Mouse (Mus musculus) layer of hippocampus, adult 11-12 months (tissue): ENCODE measurements around the gene Col8a2.

Experiments
- DNase-seq: peaks from one replicate; pipeline ENCODE4 v3.0.0; 2022; ENCODE audit warnings: low spot score

The Col8a2 gene

GRCm38 (mm10) chr4:126301584-126302309, 15.2 kb downstream of the Col8a2 start:
- no peak for DNase-seq

GRCm38 (mm10) chr4:126303877-126304276, 17.3 kb downstream of the Col8a2 start:
- DNase-seq = no peak

- DNase-seq = no peak
Measured at GRCm38 (mm10) chr4:126305428-126305827, 18.8 kb downstream of the Col8a2 start.

GRCm38 (mm10) chr4:126306058-126306457, 19.5 kb downstream of the Col8a2 start:
- no peak for DNase-seq

GRCm38 (mm10) chr4:126306827-126307226, 20.2 kb downstream of the Col8a2 start:
- DNase-seq = no peak

- DNase-seq = no peak
Measured at GRCm38 (mm10) chr4:126309211-126309921, 22.8 kb downstream of the Col8a2 start.

- peak; percentile 95 for DNase-seq
Measured at GRCm38 (mm10) chr4:126309922-126310309, 23.3 kb downstream of the Col8a2 start.

- DNase-seq = no peak
Measured at GRCm38 (mm10) chr4:126310344-126310743, 23.8 kb downstream of the Col8a2 start.

GRCm38 (mm10) chr4:126311566-126312200, 25.1 kb downstream of the Col8a2 start:
- no peak for DNase-seq

GRCm38 (mm10) chr4:126313202-126313601, 26.6 kb downstream of the Col8a2 start:
- DNase-seq = no peak

GRCm38 (mm10) chr4:126314393-126314792, 27.8 kb downstream of the Col8a2 start:
- DNase-seq = no peak

- DNase-seq = peak; percentile 50
Measured at GRCm38 (mm10) chr4:126315931-126316330, 29.3 kb downstream of the Col8a2 start.

- DNase-seq = no peak
Measured at GRCm38 (mm10) chr4:126316443-126317040, 29.9 kb downstream of the Col8a2 start.

GRCm38 (mm10) chr4:126319806-126320205, 33.2 kb downstream of the Col8a2 start:
- no peak for DNase-seq

- DNase-seq = peak; percentile 98
Measured at GRCm38 (mm10) chr4:126321111-126321853, 34.7 kb downstream of the Col8a2 start, which contains the start of gene Adprhl2. TSS of gene Adprhl2 (minus strand) at chr4:126321703.

- no peak for DNase-seq
Measured at GRCm38 (mm10) chr4:126321854-126322511, 35.4 kb downstream of the Col8a2 start.

GRCm38 (mm10) chr4:126322646-126323045, 36.1 kb downstream of the Col8a2 start:
- no peak for DNase-seq

- DNase-seq = no peak
Measured at GRCm38 (mm10) chr4:126324861-126325260, 38.3 kb downstream of the Col8a2 start.

GRCm38 (mm10) chr4:126325281-126325861, 38.8 kb downstream of the Col8a2 start, which contains the start of gene Tekt2:
TSS of gene Tekt2 (minus strand) at chr4:126325688.
- no peak for DNase-seq

GRCm38 (mm10) chr4:126326036-126326435, 39.4 kb downstream of the Col8a2 start:
- DNase-seq = no peak

GRCm38 (mm10) chr4:126330295-126330694, 43.7 kb downstream of the Col8a2 start:
- no peak for DNase-seq
